Mouse (Mus musculus): Measurements from ENCODE around the gene Alox12b. TPM values are rescaled to one million over a fixed set of nuclear protein-coding genes. Genes with fewer than 3 reads are reported as not detected.

Gene Alox12b
- polyA plus RNA-seq, 1 experiment from 2014 or later = 0.05 TPM

DNA sequence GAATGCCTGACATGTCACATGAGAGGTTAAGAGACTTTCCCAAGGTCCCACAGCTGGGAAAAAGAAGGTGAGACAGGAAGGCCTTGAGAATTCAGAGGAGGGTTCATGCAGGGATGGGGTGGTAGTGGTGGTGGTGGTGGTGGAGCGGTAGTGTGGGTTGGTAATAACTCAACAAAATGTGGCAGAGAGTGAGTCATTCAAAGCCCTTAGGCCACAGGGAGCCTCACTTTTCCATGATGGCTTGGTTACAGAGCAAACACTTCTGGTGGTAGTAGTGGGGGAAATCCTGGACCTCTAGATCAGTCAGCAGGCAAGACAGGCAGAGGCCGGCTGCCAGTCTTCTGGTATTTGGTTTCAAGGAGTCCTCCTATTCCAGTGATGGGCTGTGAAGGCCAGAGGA, 15.8 kb downstream of the Alox12b start:
- H3K4me3 ChIP-seq (ENCODE audit: low read depth, low read length) = no peak overlapping the region
- H3K36me3 ChIP-seq (ENCODE audit: control insufficient read depth, insufficient read depth, low read length) = no peaks in the 10 kb centered on the region
- H3K4me1 ChIP-seq (ENCODE audit: control insufficient read depth, insufficient read depth, low read length) = no peaks in the 10 kb centered on the region
- H3K27me3 ChIP-seq (ENCODE audit: control insufficient read depth, insufficient read depth, low read length) = no peaks in the 10 kb centered on the region
- no peak for ATAC-seq (ENCODE audit: insufficient number of reproducible peaks, low FRiP score, low TSS enrichment, low read depth)
- DNase-seq (ENCODE audit: low spot score) = no peak
- H3K9me3 ChIP-seq (ENCODE audit: control insufficient read depth, low read length) = no peaks in the 10 kb centered on the region
- no peak overlapping the region for H3K4me2 ChIP-seq (ENCODE audit: low read depth, severe bottlenecking)
- H3K9ac ChIP-seq (ENCODE audit: low read length) = no peak overlapping the region
- 93% methylated on average over 2 of the region's 2 CpGs for WGBS
- no peak overlapping the region for H3K27ac ChIP-seq (replicated peaks; ENCODE audit: low read depth, low read length)

DNA sequence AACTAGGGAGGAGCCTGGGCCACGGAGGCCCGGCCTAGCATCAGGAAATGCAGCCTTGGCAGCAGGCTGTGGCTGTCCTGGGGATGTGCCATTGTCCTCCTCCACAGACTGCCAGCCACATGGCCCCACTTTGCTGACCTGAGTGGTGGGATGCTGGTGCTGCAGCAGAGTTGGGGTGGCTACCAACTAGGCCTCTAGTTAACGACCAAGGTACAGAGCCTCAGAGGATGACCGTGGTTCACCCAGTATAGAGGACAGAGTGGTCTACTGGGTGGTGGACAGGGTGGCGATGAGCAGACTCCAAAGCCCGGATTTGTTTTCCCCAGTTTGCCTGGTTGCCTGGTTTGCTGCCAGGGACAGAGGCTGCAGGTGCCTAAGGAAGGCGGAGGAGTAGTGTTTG, 17.9 kb downstream of the Alox12b start:
- no peak for ATAC-seq (ENCODE audit: insufficient number of reproducible peaks, low FRiP score, low TSS enrichment, low read depth)
- no peak overlapping the region for H3K9ac ChIP-seq (ENCODE audit: low read length)
- no peaks in the 10 kb centered on the region for H3K9me3 ChIP-seq (ENCODE audit: control insufficient read depth, low read length)
- H3K4me1 ChIP-seq (ENCODE audit: control insufficient read depth, insufficient read depth, low read length) = no peaks in the 10 kb centered on the region
- H3K27ac ChIP-seq (replicated peaks; ENCODE audit: low read depth, low read length) = no peak overlapping the region
- WGBS = 91% methylated on average over 7 of the region's 7 CpGs
- H3K27me3 ChIP-seq (ENCODE audit: control insufficient read depth, insufficient read depth, low read length) = no peaks in the 10 kb centered on the region
- H3K36me3 ChIP-seq (ENCODE audit: control insufficient read depth, insufficient read depth, low read length) = no peaks in the 10 kb centered on the region
- no peak overlapping the region for H3K4me3 ChIP-seq (ENCODE audit: low read depth, low read length)
- no peak for DNase-seq (ENCODE audit: low spot score)
- no peak overlapping the region for H3K4me2 ChIP-seq (ENCODE audit: low read depth, severe bottlenecking)

- ATAC-seq (ENCODE audit: insufficient number of reproducible peaks, low FRiP score, low TSS enrichment, low read depth) (no peak), DNase-seq (ENCODE audit: low spot score) (no peak)
- no peak overlapping the region for H3K27ac ChIP-seq (replicated peaks; ENCODE audit: low read depth, low read length)
- WGBS = 77% methylated on average over 3 of the region's 3 CpGs
- H3K36me3 ChIP-seq (ENCODE audit: control insufficient read depth, insufficient read depth, low read length) = no peaks in the 10 kb centered on the region
- no peak overlapping the region for H3K9ac ChIP-seq (ENCODE audit: low read length)
- no peaks in the 10 kb centered on the region for H3K9me3 ChIP-seq (ENCODE audit: control insufficient read depth, low read length)
- no peaks in the 10 kb centered on the region for H3K27me3 ChIP-seq (ENCODE audit: control insufficient read depth, insufficient read depth, low read length)
- no peak overlapping the region for H3K4me3 ChIP-seq (ENCODE audit: low read depth, low read length)
- no peak overlapping the region for H3K4me2 ChIP-seq (ENCODE audit: low read depth, severe bottlenecking)
- H3K4me1 ChIP-seq (ENCODE audit: control insufficient read depth, insufficient read depth, low read length) = no peaks in the 10 kb centered on the region
Measured at GRCm38 (mm10) chr11:69178525-69178924, 21.7 kb downstream of the Alox12b start.

- H3K9ac ChIP-seq (ENCODE audit: low read length) = no peak overlapping the region
- ATAC-seq (ENCODE audit: insufficient number of reproducible peaks, low FRiP score, low TSS enrichment, low read depth) = no peak
- H3K4me3 ChIP-seq (ENCODE audit: low read depth, low read length) = no peak overlapping the region
- H3K4me1 ChIP-seq (ENCODE audit: control insufficient read depth, insufficient read depth, low read length) = no peaks in the 10 kb centered on the region
- 71% methylated on average over 3 of the region's 3 CpGs for WGBS
- H3K4me2 ChIP-seq (ENCODE audit: low read depth, severe bottlenecking) = no peak overlapping the region
- H3K27ac ChIP-seq (replicated peaks; ENCODE audit: low read depth, low read length) = no peak overlapping the region
- no peak for DNase-seq (ENCODE audit: low spot score)
- H3K9me3 ChIP-seq (ENCODE audit: control insufficient read depth, low read length) = no peaks in the 10 kb centered on the region
- H3K36me3 ChIP-seq (ENCODE audit: control insufficient read depth, insufficient read depth, low read length) = no peaks in the 10 kb centered on the region
- H3K27me3 ChIP-seq (ENCODE audit: control insufficient read depth, insufficient read depth, low read length) = no peaks in the 10 kb centered on the region
Measured at GRCm38 (mm10) chr11:69179512-69179911, 22.7 kb downstream of the Alox12b start.

- H3K9me3 ChIP-seq (ENCODE audit: control insufficient read depth, low read length) = no peaks in the 10 kb centered on the region
- H3K27me3 ChIP-seq (ENCODE audit: control insufficient read depth, insufficient read depth, low read length) = no peaks in the 10 kb centered on the region
- H3K36me3 ChIP-seq (ENCODE audit: control insufficient read depth, insufficient read depth, low read length) = no peaks in the 10 kb centered on the region
- no peak for ATAC-seq (ENCODE audit: insufficient number of reproducible peaks, low FRiP score, low TSS enrichment, low read depth)
- H3K27ac ChIP-seq (replicated peaks; ENCODE audit: low read depth, low read length) = no peak overlapping the region
- no peak for DNase-seq (ENCODE audit: low spot score)
- WGBS = 76% methylated on average over 4 of the region's 4 CpGs
- no peak overlapping the region for H3K4me3 ChIP-seq (ENCODE audit: low read depth, low read length)
- no peak overlapping the region for H3K4me2 ChIP-seq (ENCODE audit: low read depth, severe bottlenecking)
- no peak overlapping the region for H3K9ac ChIP-seq (ENCODE audit: low read length)
- no peaks in the 10 kb centered on the region for H3K4me1 ChIP-seq (ENCODE audit: control insufficient read depth, insufficient read depth, low read length)
Measured at GRCm38 (mm10) chr11:69180120-69180519, 23.3 kb downstream of the Alox12b start.

- 90% methylated on average over 5 of the region's 5 CpGs for WGBS
- DNase-seq (ENCODE audit: low spot score) = no peak
- H3K4me2 ChIP-seq (ENCODE audit: low read depth, severe bottlenecking) = no peak overlapping the region
- no peak overlapping the region for H3K27ac ChIP-seq (replicated peaks; ENCODE audit: low read depth, low read length)
- H3K27me3 ChIP-seq (ENCODE audit: control insufficient read depth, insufficient read depth, low read length) = no peaks in the 10 kb centered on the region
- no peaks in the 10 kb centered on the region for H3K4me1 ChIP-seq (ENCODE audit: control insufficient read depth, insufficient read depth, low read length)
- no peaks in the 10 kb centered on the region for H3K36me3 ChIP-seq (ENCODE audit: control insufficient read depth, insufficient read depth, low read length)
- no peak overlapping the region for H3K9ac ChIP-seq (ENCODE audit: low read length)
- no peak overlapping the region for H3K4me3 ChIP-seq (ENCODE audit: low read depth, low read length)
- H3K9me3 ChIP-seq (ENCODE audit: control insufficient read depth, low read length) = no peaks in the 10 kb centered on the region
- no peak for ATAC-seq (ENCODE audit: insufficient number of reproducible peaks, low FRiP score, low TSS enrichment, low read depth)
Measured at GRCm38 (mm10) chr11:69185031-69185430, 28.2 kb downstream of the Alox12b start.

GRCm38 (mm10) chr11:69185936-69186335, 29.1 kb downstream of the Alox12b start:
- Histone ChIP-seq H3K9me3 (ENCODE audit: control insufficient read depth, low read length) (no peaks in the 10 kb centered on the region), H3K36me3 (ENCODE audit: control insufficient read depth, insufficient read depth, low read length) (no peaks in the 10 kb centered on the region), H3K4me1 (ENCODE audit: control insufficient read depth, insufficient read depth, low read length) (no peaks in the 10 kb centered on the region), H3K27me3 (ENCODE audit: control insufficient read depth, insufficient read depth, low read length) (no peaks in the 10 kb centered on the region), H3K4me3 (ENCODE audit: low read depth, low read length) (no peak overlapping the region), H3K4me2 (ENCODE audit: low read depth, severe bottlenecking) (no peak overlapping the region), H3K27ac (replicated peaks; ENCODE audit: low read depth, low read length) (no peak overlapping the region), H3K9ac (ENCODE audit: low read length) (no peak overlapping the region)
- 81% methylated on average over 6 of the region's 6 CpGs for WGBS
- no peak for ATAC-seq (ENCODE audit: insufficient number of reproducible peaks, low FRiP score, low TSS enrichment, low read depth)
- DNase-seq (ENCODE audit: low spot score) = no peak

- 2% methylated on average over 1 of the region's 1 CpGs for WGBS
- no peak overlapping the region for H3K9ac ChIP-seq (ENCODE audit: low read length)
- no peak overlapping the region for H3K27ac ChIP-seq (replicated peaks; ENCODE audit: low read depth, low read length)
- no peaks in the 10 kb centered on the region for H3K9me3 ChIP-seq (ENCODE audit: control insufficient read depth, low read length)
- no peaks in the 10 kb centered on the region for H3K4me1 ChIP-seq (ENCODE audit: control insufficient read depth, insufficient read depth, low read length)
- H3K36me3 ChIP-seq (ENCODE audit: control insufficient read depth, insufficient read depth, low read length) = no peaks in the 10 kb centered on the region
- H3K4me2 ChIP-seq (ENCODE audit: low read depth, severe bottlenecking) = no peak overlapping the region
- H3K4me3 ChIP-seq (ENCODE audit: low read depth, low read length) = no peak overlapping the region
- peaks cover 17% of the 10 kb centered on the region for H3K27me3 ChIP-seq (ENCODE audit: control insufficient read depth, insufficient read depth, low read length)
- DNase-seq (ENCODE audit: low spot score) = peak; percentile 51
- ATAC-seq (ENCODE audit: insufficient number of reproducible peaks, low FRiP score, low TSS enrichment, low read depth) = no peak
Measured at GRCm38 (mm10) chr11:69192840-69193239, 36.1 kb downstream of the Alox12b start.

GRCm38 (mm10) chr11:69196766-69197165, 40.0 kb downstream of the Alox12b start:
- H3K9me3 ChIP-seq (ENCODE audit: control insufficient read depth, low read length) = no peaks in the 10 kb centered on the region
- peaks cover 20% of the 10 kb centered on the region for H3K27me3 ChIP-seq (ENCODE audit: control insufficient read depth, insufficient read depth, low read length)
- DNase-seq (ENCODE audit: low spot score) (peak; percentile 22), ATAC-seq (ENCODE audit: insufficient number of reproducible peaks, low FRiP score, low TSS enrichment, low read depth) (no peak)
- 14% methylated on average over 5 of the region's 5 CpGs for WGBS
- H3K9ac ChIP-seq (ENCODE audit: low read length) = no peak overlapping the region
- H3K4me1 ChIP-seq (ENCODE audit: control insufficient read depth, insufficient read depth, low read length) = no peaks in the 10 kb centered on the region
- H3K27ac ChIP-seq (replicated peaks; ENCODE audit: low read depth, low read length) = no peak overlapping the region
- H3K36me3 ChIP-seq (ENCODE audit: control insufficient read depth, insufficient read depth, low read length) = no peaks in the 10 kb centered on the region
- no peak overlapping the region for H3K4me3 ChIP-seq (ENCODE audit: low read depth, low read length)
- 0 out of 2 replicates have a peak overlapping the region, but pooled peaks have one; percentile 3 for H3K4me2 ChIP-seq (ENCODE audit: low read depth, severe bottlenecking)

Data from limb, embryonic 11.5 days (tissue).